8 mouse cellular contexts compared by ENCODE assay signal in the genomic region with DNA sequence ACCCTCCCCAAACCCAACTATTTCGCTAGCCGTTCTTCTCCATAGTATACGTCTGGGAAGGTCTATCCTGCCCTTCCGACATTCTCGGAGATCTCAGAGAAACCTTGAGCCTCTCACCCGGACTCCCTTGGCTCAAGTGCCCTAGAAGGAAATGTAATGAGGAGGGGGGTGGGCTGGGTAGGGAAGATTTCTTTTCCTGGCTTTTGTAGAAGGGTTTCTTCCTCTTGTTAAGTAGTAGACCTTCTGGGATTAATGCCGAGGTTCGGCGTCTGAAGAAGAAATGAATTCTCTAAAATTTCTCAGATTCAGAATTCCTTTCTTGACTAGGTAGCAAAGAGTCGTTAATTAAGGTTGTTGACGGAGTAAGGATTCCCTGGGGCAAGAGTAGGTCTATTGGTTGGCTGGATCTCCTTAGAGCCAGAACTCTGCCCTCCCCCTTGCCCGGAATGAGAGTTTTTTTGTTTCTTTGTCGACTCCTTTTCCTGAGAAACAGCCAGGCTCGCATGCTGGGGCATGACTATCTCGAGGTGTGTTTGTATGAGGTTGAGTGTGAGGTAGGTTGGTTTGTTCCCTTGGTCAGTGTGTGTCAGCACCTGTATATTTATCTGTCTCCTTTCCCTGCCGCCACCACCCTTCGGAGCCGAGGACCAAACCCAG. TPM values are rescaled to one million over a fixed set of nuclear protein-coding genes. Genes with fewer than 3 reads are reported as not detected.
DNase-seq lines count a peak whose midpoint lies in the region; ATAC-seq and TF ChIP-seq lines count a peak whose summit lies in the region.

No protein-coding gene starts in this region.

- no peaks in the 10 kb centered on the region for H3K27me3 ChIP-seq in lung, embryonic 14.5 days (ENCODE audit: insufficient read depth, low read length)
- peaks cover 30% of the 10 kb centered on the region for H3K27me3 ChIP-seq in midbrain, embryonic 14.5 days (ENCODE audit: control insufficient read depth, insufficient read depth, low read length)

- peak; percentile 46 for DNase-seq in lung, embryonic 14.5 days
- no peak for DNase-seq in lung, postnatal 14 days
- peak; percentile 30 to 35 for DNase-seq in kidney, adult 8-10 months
- no peak for DNase-seq in midbrain, embryonic 14.5 days
- no peak for DNase-seq in spleen, postnatal 14 days (ENCODE audit: low spot score in 2 of 2)
- no peak for DNase-seq in frontal cortex, postnatal 14 days (ENCODE audit: low spot score in 2 of 2)
- no peak for DNase-seq in right cerebral cortex, postnatal 14 days

- peak overlapping the region; percentile 72 for H3K4me2 ChIP-seq in lung, embryonic 14.5 days
- H3K4me2 ChIP-seq in midbrain, embryonic 14.5 days (ENCODE audit: low read length) = peak overlapping the region; percentile 51

- H3K4me1 ChIP-seq in lung, embryonic 14.5 days (ENCODE audit: insufficient read depth) = peaks cover 31% of the 10 kb centered on the region
- no peaks in the 10 kb centered on the region; the same call in 1 of the 2 replicates for H3K4me1 ChIP-seq in embryonic fibroblast, embryonic 13.5 days (ENCODE audit: control insufficient read depth, insufficient read depth, low read length)
- H3K4me1 ChIP-seq in midbrain, embryonic 14.5 days (ENCODE audit: control insufficient read depth, insufficient read depth, low read length) = peaks cover 12% of the 10 kb centered on the region; the same call in 1 of the 2 replicates

- TF ChIP-seq POLR2A in embryonic fibroblast, embryonic 13.5 days (IDR thresholded peaks at IDR 0.05; ENCODE audit: low read depth, low read length) = no peak

- H3K9ac ChIP-seq in lung, embryonic 14.5 days = peak overlapping the region; percentile 73
- H3K9ac ChIP-seq in midbrain, embryonic 14.5 days (replicated peaks; ENCODE audit: low read length) = 0 out of 2 replicates have a peak overlapping the region, but pooled peaks have one; percentile 23

- H3K4me3 ChIP-seq in lung, embryonic 14.5 days (ENCODE audit: low read depth, low read length) = peak overlapping the region; percentile 67
- H3K4me3 ChIP-seq in embryonic fibroblast, embryonic 13.5 days (ENCODE audit: insufficient read depth, low read length) = peak overlapping the region; percentile 25
- peak overlapping the region; percentile 33 for H3K4me3 ChIP-seq in midbrain, embryonic 14.5 days (replicated peaks; ENCODE audit: low read depth, low read length)

- H3K9me3 ChIP-seq in lung, embryonic 14.5 days (ENCODE audit: low read depth, low read length) = no peaks in the 10 kb centered on the region
- H3K9me3 ChIP-seq in midbrain, embryonic 14.5 days (ENCODE audit: control insufficient read depth, low read length) = no peaks in the 10 kb centered on the region

- 4% methylated on average over 18 of the region's 18 CpGs for WGBS in lung, embryonic 14.5 days
- WGBS in midbrain, embryonic 14.5 days = 7% methylated on average over 18 of the region's 18 CpGs

- no peak for TF ChIP-seq CTCF in lung, embryonic 14.5 days (IDR thresholded peaks at IDR 0.05; ENCODE audit: low read depth)
- no peak for TF ChIP-seq CTCF in embryonic fibroblast, embryonic 13.5 days (IDR thresholded peaks at IDR 0.05; ENCODE audit: borderline replicate concordance, insufficient read depth, low read length)

- 0 out of 2 replicates have a peak, but pooled peaks have one; percentile 4 for ATAC-seq in lung, embryonic 14.5 days (ENCODE audit: insufficient read depth)
- no peak for ATAC-seq in midbrain, embryonic 14.5 days (ENCODE audit: low FRiP score, low TSS enrichment)

- H3K36me3 ChIP-seq in lung, embryonic 14.5 days (ENCODE audit: insufficient read depth) = no peaks in the 10 kb centered on the region
- no peaks in the 10 kb centered on the region for H3K36me3 ChIP-seq in midbrain, embryonic 14.5 days (ENCODE audit: control insufficient read depth, insufficient read depth, low read length)

- H3K27ac ChIP-seq in lung, embryonic 14.5 days (ENCODE audit: low read depth) = peak overlapping the region; percentile 89; the same call in 1 of the 2 replicates
- no peak overlapping the region for H3K27ac ChIP-seq in embryonic fibroblast, embryonic 13.5 days (ENCODE audit: insufficient read depth, low read length)
- no peak overlapping the region for H3K27ac ChIP-seq in midbrain, embryonic 14.5 days (replicated peaks; ENCODE audit: low read depth, low read length)

RNA-seq across cellular contexts. Expression of gene F11r, which starts 0.8 kb away (rescaled TPM):
- 83.6 and 91.3 TPM in 2 replicates for polyA plus RNA-seq in lung, embryonic 14.5 days (2014; fragmentation: Nextera tagmentation; extraction: Ambion mirVana)
- polyA plus RNA-seq in embryonic fibroblast, embryonic 13.5 days (2011; ENCODE audit: insufficient read length, low read depth, missing spikeins) = 7.4 and 9.4 TPM in 2 replicates
- polyA plus RNA-seq in midbrain, embryonic 14.5 days (2014; fragmentation: Nextera tagmentation; extraction: Ambion mirVana) = 3.3 and 8.1 TPM in 2 replicates

RNA-seq across cellular contexts. Expression of gene Tstd1, which starts 19.5 kb away (rescaled TPM):
- 2.0 and 3.4 TPM in 2 replicates for polyA plus RNA-seq in lung, embryonic 14.5 days (2014; fragmentation: Nextera tagmentation; extraction: Ambion mirVana)
- 1.9 TPM in 1 of 2 replicates, not detected in the other for polyA plus RNA-seq in embryonic fibroblast, embryonic 13.5 days (2011; ENCODE audit: insufficient read length, low read depth, missing spikeins)
- polyA plus RNA-seq in midbrain, embryonic 14.5 days (2014; fragmentation: Nextera tagmentation; extraction: Ambion mirVana) = 5.7 and 6.2 TPM in 2 replicates

RNA-seq across cellular contexts. Expression of gene Usf1, which starts 27.0 kb away (rescaled TPM):
- polyA plus RNA-seq in lung, embryonic 14.5 days (2014; fragmentation: Nextera tagmentation; extraction: Ambion mirVana) = 81.0 and 81.9 TPM in 2 replicates
- 28.3 and 37.3 TPM in 2 replicates for polyA plus RNA-seq in embryonic fibroblast, embryonic 13.5 days (2011; ENCODE audit: insufficient read length, low read depth, missing spikeins)
- 207 and 236 TPM in 2 replicates for polyA plus RNA-seq in midbrain, embryonic 14.5 days (2014; fragmentation: Nextera tagmentation; extraction: Ambion mirVana)

RNA-seq across cellular contexts. Expression of gene Arhgap30, which starts 49.4 kb away (rescaled TPM):
- polyA plus RNA-seq in lung, embryonic 14.5 days (2014; fragmentation: Nextera tagmentation; extraction: Ambion mirVana) = 0.91 and 1.6 TPM in 2 replicates
- polyA plus RNA-seq in embryonic fibroblast, embryonic 13.5 days (2011; ENCODE audit: insufficient read length, low read depth, missing spikeins) = 0.47 TPM in 1 of 2 replicates, not detected in the other
- polyA plus RNA-seq in midbrain, embryonic 14.5 days (2014; fragmentation: Nextera tagmentation; extraction: Ambion mirVana) = 0.09 and 0.42 TPM in 2 replicates

Comparison
In these comparisons a context has a peak if more than half of its experiments do, and no peak if none do; other contexts are left out.
1. DNase-seq: peak in lung, embryonic 14.5 days (single experiment) and kidney, adult 8-10 months (2 of 2); none in lung, postnatal 14 days (single experiment), midbrain, embryonic 14.5 days (single experiment), spleen, postnatal 14 days (0 of 2), frontal cortex, postnatal 14 days (0 of 2) and right cerebral cortex, postnatal 14 days (single experiment).
2. Peak in every context shown above with its lines, with median percentiles within 50 percentile points of each other: H3K4me3 ChIP-seq.